Mouse (Mus musculus) gastrocnemius, postnatal 4 days (tissue): Measurements from ENCODE around the gene Mfap2. TPM values are rescaled to one million over a fixed set of nuclear protein-coding genes. Genes with fewer than 3 reads are reported as not detected.
A peak's percentile ranks its signal among the peaks of the same experiment; 100 is the strongest.

Experiments used
- DNase-seq, 2 experiments: peaks; one replicate each; pipeline ENCODE4 v3.0.0; 2021 to 2022; ENCODE audit warnings: low spot score in 2 of 2, mixed read lengths in 2 of 2
- long read RNA-seq, 2 experiments: library from polyadenylated mRNA; stranded (forward); transcript quantifications; one replicate each; pipeline ENCODE4 v2.0.0; 2021
- total RNA-seq, 2 experiments: library from RNA; stranded (reverse); gene quantifications; 2 replicates each; pipeline ENCODE4 v1.2.3; 2021

Gene Mfap2
- 100 to 1,000 TPM; 175 to 183 TPM for total RNA-seq
- long read RNA-seq, experiment 1, transcript Mfap2-201 (9 exons, 1,073 nt), result major isoform, 173 of 189 reads
- long read RNA-seq, experiment 1, partial matches to known transcripts, result 8 of 189 reads
- long read RNA-seq, experiment 1, other reads (novel, unspliced or antisense), result 8 of 189 reads
- long read RNA-seq, experiment 2, transcript Mfap2-201 (9 exons, 1,073 nt), result major isoform, 135 of 161 reads
- long read RNA-seq, experiment 2, partial matches to known transcripts, result 8 of 161 reads
- long read RNA-seq, experiment 2, other reads (novel, unspliced or antisense), result 18 of 161 reads

- DNase-seq, result no peak
Observed at GRCm38 (mm10) chr4:141010118-141010517, at the start of gene Mfap2. TSS of gene Mfap2 (plus strand) at chr4:141010418.

DNA sequence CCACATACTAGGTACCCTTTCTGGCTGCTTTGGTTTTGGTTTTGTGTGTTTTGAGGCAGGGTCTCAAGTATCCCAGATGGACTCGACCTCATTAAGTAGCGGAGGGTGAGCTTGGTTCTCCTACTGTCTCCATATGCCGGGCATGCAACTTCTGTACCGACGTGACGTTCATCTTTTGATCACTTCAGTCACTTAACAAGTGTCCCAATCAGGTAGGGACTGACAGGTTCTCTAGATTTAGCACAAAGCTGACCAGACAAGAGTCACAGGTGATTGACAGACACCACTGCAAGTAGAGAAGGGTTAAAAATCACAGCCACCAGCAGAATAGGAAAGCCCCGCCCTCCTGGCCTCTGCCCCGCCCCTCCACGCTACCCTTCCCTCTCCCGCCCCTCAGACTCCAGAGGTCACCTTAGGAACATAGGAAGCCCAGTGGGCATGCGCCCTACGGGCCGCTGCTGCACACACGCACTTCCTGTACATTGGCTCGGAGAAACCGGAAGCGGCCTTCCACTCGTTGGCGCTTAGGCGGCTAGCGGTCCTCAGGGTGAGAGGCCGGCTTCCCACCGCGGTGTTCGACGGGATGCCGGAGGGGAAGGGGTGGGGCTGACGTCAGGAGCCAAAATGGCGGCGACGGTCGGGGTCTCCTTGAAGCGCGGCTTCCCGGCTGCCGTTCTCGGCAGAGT lies 49.3 kb upstream of the Mfap2 start, which contains the start of gene Sdhb:
TSS of gene Sdhb (plus strand) at position 423 of the 686 bp plus-strand sequence.
- DNase-seq, result peak; percentile 88 to 95

- DNase-seq, result peak in 1 of 2 experiments; percentile 37
Observed at GRCm38 (mm10) chr4:140961467-140962206, 48.6 kb upstream of the Mfap2 start.

- DNase-seq, result no peak
Observed at GRCm38 (mm10) chr4:140962207-140962909, 47.9 kb upstream of the Mfap2 start.

DNA sequence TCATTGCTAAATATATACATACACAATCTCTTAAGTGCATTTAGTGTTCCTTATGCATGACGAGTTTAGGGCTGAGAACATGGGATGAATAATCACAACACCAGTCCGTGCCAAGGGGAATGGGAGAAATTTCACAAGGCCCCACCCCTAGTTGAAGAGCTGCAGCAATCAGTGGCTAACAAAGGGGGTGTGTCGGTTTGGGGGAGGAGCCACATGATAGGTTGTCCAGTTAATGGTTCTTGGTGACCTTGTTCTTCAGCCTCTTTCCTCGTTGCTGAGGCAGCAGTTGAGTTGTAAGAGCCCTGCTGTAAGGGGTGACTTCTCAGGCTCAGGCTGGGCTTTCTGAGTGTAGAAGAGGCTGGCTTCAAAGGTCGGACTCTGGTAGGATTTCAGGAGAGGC lies 47.3 kb upstream of the Mfap2 start:
- DNase-seq, result no peak

DNA sequence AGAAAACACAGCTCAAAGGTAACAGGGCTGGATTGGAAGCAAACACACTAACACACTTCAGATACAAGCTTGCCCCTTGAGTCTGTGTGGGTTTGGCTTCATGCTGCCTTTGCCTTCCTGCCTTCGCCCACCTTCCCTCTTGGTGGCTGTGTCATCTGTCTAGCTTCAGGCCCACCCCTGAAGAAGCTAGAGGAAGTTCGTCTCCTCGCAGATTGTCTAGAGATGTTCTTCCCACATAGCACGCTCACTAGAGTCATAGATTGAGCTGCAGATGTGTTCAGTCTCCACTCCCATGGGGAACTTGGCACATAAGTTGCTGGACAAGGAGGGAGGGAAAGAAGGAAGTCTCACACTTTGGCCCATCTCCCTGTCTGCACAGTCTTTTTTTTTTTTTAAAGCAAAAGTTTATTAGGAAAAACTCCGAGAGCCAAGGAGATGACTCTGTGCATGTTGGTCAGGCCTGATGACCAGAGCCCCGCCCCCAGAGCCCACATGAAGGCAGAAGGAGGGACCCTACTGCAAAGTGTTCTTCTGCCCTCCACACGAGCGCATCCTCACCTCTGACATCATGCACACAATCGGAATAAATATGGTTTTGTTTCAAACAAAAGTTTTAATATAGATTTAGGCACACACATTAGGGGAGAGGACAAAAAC lies 46.1 kb upstream of the Mfap2 start:
- no peak for DNase-seq

DNA sequence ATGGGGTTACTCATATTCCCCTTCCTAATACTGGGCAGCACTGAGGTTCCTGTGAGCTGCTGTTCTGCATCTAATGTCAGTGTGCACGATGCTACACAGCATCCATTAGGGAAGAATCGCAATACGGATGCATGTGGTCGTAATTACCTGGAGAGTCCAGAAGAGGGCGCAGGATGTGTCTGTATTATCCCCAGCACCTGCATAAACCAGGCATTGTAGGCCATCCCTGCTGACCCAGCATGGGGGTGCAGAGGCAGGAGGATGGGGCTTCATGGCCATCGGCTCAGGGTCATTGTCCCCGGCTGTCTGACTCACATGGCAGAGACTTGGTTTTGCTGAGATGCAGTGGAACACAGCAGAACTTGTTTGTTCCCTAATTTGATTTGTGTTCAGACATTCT lies 45.6 kb upstream of the Mfap2 start:
- DNase-seq, result peak in 1 of 2 experiments; percentile 74

DNA sequence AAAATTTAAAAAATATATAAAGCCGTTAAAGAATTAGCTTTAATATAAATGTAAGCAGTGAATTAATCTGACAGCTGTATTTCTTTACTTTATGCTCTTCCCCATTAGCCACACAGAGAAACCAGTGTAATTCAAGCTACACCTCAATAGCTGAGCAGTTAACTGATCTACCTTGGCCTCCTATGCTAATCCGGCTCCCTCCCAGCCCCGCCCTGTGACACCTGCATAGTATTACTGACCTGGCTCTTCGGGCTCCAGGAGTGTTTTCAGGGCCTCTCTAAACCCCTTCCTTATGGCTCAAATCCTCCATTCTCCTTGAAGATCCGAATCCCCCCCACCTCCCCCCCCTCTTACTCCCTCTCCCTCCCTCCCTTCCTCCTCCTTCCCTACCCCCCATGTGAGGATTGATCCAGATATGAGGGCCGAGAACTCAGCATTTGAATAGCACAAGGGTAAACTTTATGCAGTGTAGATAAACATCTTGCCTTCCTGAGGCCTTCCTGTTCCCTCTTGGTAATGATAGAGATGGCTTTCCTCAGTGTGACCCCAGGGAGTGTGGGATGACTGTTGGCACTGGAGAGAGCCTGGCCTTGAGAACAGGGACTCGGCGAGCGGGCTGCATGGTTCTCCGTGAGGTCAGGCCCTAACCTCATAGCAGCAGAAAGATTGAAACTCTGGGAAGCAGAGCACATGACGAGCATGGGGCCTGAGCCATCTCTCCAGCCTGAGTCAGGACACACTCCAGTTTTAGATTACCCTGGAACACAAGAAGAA lies 42.6 kb upstream of the Mfap2 start:
- DNase-seq, result no peak

DNA sequence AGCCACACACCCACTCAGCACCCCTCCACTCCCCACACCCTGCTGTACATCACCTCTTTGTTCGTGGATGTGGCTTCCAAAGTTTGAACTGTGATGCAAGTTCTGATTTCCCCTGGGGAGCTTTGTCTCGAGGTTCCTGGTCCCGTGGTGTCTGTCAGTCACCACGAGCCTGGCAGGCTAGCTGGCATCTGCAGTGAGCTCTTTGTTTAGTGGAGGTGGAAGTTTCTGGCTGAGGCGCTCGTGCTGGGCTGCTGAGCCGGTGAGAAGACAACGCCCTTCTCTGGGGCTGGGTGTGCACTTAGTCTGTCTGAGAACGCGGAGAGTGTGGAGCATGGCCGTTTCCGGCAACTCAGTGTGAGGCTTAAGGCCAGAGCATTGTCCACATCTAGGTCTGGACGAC lies 38.5 kb upstream of the Mfap2 start:
- DNase-seq, result no peak

GRCm38 (mm10) chr4:140974408-140974807 lies 35.8 kb upstream of the Mfap2 start:
- DNase-seq, result no peak

- DNase-seq, result no peak
Observed at GRCm38 (mm10) chr4:140975356-140975755, 34.9 kb upstream of the Mfap2 start.

DNA sequence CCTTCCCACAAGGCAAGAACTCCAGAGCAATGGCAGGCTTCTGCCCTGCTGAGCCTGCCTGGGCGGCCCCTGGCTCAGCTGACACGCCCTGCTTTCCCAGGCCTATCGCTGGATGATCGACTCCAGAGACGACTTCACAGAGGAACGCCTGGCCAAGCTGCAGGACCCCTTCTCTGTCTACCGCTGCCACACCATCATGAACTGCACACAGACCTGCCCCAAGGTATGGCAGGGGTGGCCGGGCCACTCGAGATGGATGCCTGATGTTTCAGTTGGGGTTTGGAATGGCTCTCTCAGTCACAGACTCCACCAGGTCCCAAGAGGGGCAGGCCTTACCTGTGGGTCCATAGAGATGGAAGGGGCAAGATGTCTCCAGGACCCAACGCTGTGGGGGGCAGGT lies 32.9 kb upstream of the Mfap2 start:
- DNase-seq, result no peak

GRCm38 (mm10) chr4:140977886-140978692 lies 32.1 kb upstream of the Mfap2 start:
- DNase-seq, result no peak

DNA sequence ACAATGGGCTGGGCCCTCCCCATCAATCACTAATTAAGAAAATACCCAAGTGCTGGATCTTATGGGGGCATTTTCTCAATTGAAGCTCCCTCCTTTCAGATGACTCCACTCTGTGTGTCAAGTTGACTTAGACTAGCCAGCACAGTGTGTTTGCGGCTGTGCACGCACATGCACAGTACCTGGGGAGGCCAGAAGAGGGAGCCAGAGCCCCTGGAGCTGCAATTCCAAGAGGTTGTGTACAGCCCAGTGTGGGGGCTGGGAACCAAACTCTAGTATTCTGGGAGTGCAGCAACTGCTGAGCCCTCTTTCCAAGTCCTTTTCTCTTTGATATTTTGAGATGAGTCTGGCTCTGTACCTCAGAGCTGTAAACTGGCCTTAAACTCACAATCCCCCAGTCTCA lies 28.6 kb upstream of the Mfap2 start:
- DNase-seq, result no peak

GRCm38 (mm10) chr4:140982808-140983207 lies 27.4 kb upstream of the Mfap2 start:
- no peak for DNase-seq

GRCm38 (mm10) chr4:140983442-140983841 lies 26.8 kb upstream of the Mfap2 start:
- DNase-seq, result peak in 1 of 2 experiments; percentile 56

DNA sequence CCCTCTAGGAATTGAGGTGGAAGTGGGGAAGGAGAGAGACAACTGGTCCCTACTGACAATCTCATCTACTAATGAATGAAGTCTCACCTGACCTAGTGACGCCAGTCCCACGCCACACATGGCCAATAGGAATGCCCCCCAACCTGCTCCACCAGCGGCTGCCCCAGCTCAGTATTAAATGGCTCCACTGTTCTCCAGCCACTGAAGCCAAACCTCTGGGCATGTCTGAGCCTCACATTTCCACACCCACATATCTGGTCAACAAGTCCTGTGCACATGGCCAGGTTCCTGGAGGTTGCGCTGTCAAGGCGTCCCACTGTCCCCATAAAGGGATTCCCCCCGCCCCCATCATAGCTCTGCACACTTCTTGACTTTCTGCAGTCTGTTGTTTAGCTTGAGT lies 25.7 kb upstream of the Mfap2 start:
- no peak for DNase-seq

GRCm38 (mm10) chr4:140986024-140986710 lies 24.1 kb upstream of the Mfap2 start:
- no peak for DNase-seq
